Mouse (Mus musculus) inflammation-experienced regulatory T-cells, adult 16 weeks (primary cell): Measurements from ENCODE around the gene 1700020A23Rik. TPM values are rescaled to one million over a fixed set of nuclear protein-coding genes. Genes with fewer than 3 reads are reported as not detected.

Experiments
- polyA plus RNA-seq: library from polyadenylated mRNA; unstranded; fragments of 100-300 nt; shearing (Covaris generic); gene quantifications from one replicate; pipeline ENCODE4 v1.2.1, GENCODE M21; 2017

The 1700020A23Rik gene
- not detected for polyA plus RNA-seq

DNA sequence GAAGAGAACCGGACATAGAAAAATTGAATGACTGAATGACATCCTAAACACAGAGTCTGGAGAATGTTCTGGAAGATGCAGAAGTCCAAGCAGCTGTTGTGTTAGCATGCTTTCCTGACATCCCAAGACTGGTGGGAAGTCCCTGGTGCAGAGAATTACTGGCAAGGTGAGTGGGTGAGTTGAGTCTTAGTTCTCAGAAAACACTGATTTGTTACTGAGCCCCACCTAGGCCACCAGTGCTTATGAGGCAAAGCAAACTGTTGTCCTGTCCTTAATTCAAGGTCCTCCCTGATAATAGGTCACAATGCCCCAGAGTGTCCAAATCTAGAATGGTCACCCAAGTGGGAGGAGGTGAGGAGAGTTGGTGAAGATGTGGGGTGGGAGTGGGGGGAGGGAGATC, at the start of gene 1700020A23Rik, which contains the start of gene Gm28372:
1700020A23Rik (plus strand) TSS at position 321 of the 400 bp plus-strand sequence.
Gm28372 (plus strand) TSS at position 301 of the 400 bp plus-strand sequence.

DNA sequence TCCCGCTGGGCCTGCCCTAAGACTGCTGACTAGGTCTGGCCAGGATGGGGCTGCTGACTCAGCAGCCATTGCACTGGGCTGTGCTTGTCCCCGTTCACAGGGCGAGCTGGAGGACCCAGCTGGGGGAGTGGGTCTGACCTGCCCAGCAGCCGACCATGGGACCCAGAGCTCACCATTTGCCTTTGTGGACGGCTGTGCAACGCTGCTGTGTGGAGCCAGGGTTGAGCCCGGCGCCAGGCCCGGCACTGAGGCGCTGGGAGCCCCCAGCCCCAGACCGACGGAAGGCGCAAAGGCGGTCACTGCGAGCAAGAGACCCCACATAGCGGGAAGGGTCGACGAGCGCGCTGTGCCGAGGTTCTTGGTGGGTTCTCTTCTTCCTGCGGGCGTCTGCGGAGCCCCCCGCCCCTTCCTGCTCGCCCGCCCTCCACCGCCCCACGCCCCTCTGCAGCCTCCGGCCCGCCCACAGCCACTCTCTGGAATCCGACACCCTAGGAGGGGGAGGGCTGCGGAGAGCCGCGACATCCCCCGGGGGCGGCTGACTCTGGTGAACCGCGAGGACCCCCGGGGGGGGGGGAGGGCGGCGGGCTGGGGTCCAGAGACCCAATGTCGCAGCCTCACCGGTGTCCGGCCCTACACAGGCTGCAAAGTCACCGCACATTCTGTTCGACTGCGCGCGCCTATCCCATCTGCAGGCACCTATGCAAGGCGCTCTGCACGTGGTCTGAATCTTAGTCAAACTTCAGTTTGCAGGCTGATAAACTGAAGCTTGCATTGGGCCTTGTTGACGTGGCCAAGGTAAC, 7.7 kb upstream of the 1700020A23Rik start, which contains the start of gene Cpxm1:
Cpxm1 (minus strand) TSS at position 389 of the 800 bp plus-strand sequence.

DNA sequence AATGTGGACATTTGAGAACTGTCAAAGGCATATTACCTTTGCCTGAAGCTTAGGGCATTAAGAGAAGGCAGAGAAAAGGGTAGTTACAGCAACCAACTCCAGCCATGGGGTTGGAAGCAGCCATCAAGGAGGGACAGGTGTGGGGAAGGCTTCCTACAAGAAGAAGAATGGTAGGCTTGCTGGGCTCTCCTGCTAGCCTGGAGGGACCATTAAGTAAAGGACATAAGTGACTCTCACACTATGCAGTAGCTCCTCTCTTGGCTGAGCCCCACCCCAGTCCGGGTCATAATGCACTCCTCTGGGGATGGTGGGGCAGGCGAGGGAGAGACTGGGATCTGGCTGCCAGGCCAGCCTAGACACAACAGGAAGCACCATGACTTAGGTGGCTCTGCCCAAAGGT, 1.1 kb downstream of the 1700020A23Rik start, which contains the start of gene Tmem239:
Tmem239 (plus strand) TSS at position 301 of the 400 bp plus-strand sequence.

DNA sequence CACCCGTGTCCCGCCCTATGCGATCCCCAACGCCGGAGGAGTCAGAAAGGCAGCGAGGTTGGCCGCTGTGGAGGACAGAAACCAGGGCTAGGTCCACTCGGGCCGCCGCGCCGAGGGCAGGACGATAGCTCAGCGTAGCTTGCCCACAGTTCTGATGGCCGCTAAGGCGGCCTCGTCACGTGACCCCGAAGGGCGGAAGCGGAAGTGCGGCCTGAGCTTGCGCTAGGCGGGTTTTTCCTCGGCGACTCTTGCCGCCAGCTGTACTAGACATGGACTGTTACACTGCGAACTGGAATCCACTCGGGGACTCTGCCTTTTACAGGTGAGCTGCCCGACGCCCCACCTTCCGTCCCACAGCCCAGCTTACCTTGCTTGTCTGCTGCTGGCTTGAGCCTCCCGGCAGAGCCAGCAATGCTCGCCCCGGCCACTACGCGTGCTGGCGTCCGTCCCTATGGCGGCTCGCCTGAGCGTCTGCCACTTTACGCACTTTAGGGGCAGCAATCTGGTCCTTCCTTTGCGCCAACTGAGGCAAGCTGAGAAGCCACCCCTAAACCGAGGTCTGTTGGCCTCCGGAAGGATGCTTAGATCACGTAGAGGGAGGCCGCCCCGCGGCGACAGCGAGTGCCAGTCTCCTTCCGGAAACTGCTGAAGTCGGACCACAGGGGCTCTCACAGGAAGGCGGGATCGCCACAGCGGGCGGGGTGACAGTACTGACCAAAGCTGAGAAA, 19.2 kb downstream of the 1700020A23Rik start, which contains the start of the genes Vps16 and Pced1a:
Vps16 (plus strand) TSS at position 214 of the 728 bp plus-strand sequence.
Pced1a (minus strand) TSS at position 576 of the 728 bp plus-strand sequence.

DNA sequence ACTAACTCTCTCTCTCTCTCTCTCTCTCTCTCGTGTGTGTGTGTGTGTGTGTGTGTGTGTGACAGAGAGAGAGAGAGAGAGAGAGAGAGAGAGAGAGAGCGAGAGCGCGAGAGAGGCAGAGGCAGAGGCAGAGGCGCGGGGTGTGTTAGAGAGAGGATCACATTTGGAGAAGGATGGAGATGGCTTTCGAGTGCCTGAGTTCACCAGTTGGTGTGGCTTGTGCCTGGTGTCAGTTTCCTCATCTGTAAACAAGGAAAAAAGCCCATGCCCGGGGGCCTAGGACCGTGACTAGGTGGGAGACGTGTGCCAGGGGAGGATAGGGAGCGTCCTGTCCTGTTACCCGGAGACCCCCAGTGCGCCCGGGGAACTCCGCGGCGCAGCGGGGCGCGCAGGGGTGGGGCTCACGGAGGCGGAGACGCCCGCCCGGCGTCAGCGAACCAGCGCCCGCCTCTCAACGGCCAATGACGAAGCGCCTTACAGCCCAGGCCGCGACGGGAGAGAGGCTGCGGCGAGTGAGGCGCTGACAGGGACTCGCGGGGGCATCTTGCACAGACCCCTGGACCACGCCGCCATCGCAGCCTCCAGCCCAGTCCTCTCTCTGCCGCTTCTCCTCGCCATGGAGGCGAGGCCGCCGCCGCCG, 44.9 kb downstream of the 1700020A23Rik start, which contains the start of gene Ptpra:
Ptpra (plus strand) TSS at position 485 of the 640 bp plus-strand sequence.

Other genes starting within 250 kb of the 1700020A23Rik start
- gene Snrpb, start 225.9 kb upstream of the 1700020A23Rik start, polyA plus RNA-seq, result 413 TPM
- not detected for gene Tmc2, start 210.1 kb upstream of the 1700020A23Rik start, polyA plus RNA-seq
- 299 TPM for gene Nop56, start 130.8 kb upstream of the 1700020A23Rik start, polyA plus RNA-seq
- gene Idh3b, start 120.7 kb upstream of the 1700020A23Rik start, polyA plus RNA-seq, result 198 TPM
- not detected for gene Ebf4, start 110.1 kb upstream of the 1700020A23Rik start, polyA plus RNA-seq
- gene Cpxm1, start 7.7 kb upstream of the 1700020A23Rik start, polyA plus RNA-seq, result 0.46 TPM
- not detected for gene Gm28372, start within 50 bp of the 1700020A23Rik start, polyA plus RNA-seq
- gene Tmem239, start 1.2 kb downstream of the 1700020A23Rik start, polyA plus RNA-seq, result not detected
- 296 TPM for gene Vps16, start 19.1 kb downstream of the 1700020A23Rik start, polyA plus RNA-seq
- 22.0 TPM for gene Pced1a, start 19.4 kb downstream of the 1700020A23Rik start, polyA plus RNA-seq
- 29.2 TPM for gene Ptpra, start 45.0 kb downstream of the 1700020A23Rik start, polyA plus RNA-seq
- 59.1 TPM for gene Mrps26, start 158.5 kb downstream of the 1700020A23Rik start, polyA plus RNA-seq
- gene Oxt, start 170.9 kb downstream of the 1700020A23Rik start, polyA plus RNA-seq, result not detected
- gene Avp, start 177.3 kb downstream of the 1700020A23Rik start, polyA plus RNA-seq, result not detected
- gene Fastkd5, start 224.8 kb downstream of the 1700020A23Rik start, polyA plus RNA-seq, result 22.3 TPM
- gene Ubox5, start 224.8 kb downstream of the 1700020A23Rik start, polyA plus RNA-seq, result 16.5 TPM
- 0.72 TPM for gene Lzts3, start 237.5 kb downstream of the 1700020A23Rik start, polyA plus RNA-seq